Mouse (Mus musculus): Measurements from ENCODE around the gene Olfr1357. TPM values are rescaled to one million over a fixed set of nuclear protein-coding genes. Genes with fewer than 3 reads are reported as not detected.

The Olfr1357 gene
- total RNA-seq, 2 experiments from 2014 or later: not detected

DNA sequence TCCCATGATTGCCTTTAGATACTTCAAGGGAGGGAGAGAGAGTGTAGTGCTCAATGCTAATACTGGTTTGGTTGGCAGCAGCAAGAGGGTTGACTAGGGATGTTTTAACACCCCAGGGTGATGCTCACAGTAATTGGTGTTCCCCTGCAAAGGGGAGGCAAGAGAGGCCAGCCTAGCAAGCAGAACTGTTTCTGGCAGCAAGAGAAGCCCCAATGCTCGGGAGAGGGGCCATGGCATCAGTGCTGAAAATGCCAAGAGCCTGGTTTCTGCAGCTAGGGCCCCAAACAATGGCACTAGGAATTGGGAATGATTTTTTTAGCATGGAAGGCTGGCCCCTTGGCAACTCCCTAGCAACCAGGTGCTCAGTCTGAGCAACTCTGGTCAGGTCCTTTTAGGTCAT lies 32.9 kb downstream of the Olfr1357 start:
- intact Hi-C loops (cut with DNase I): no loop called here
- no peak for DNase-seq (ENCODE audit: low spot score in 2 of 2)

- no peak for DNase-seq (ENCODE audit: low spot score in 2 of 2)
- intact Hi-C loops (cut with DNase I): no loop called here
Measured at GRCm38 (mm10) chr10:78583939-78584338, 33.9 kb downstream of the Olfr1357 start.

DNA sequence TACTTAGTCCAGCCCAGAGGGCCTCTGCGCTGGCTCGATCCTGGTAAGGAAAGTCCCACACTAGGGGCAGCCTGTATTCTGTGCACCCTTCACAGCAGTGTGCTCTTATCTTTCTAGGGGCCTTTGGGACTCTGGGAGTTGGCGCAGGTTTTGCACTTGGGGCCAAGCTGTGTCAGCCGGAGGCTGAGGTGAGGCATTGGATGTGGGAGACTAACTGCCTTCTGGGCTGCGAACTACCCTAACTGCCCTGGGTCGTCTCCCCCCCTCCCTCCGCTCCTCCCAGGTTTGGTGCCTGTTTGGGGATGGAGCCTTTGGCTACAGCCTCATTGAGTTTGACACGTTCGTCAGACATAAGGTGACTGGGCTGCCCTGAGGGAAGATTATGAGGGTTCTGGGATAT lies 34.5 kb downstream of the Olfr1357 start:
- intact Hi-C loops (cut with DNase I): no loop called here
- DNase-seq (ENCODE audit: low spot score in 2 of 2): no peak

GRCm38 (mm10) chr10:78581121-78581520 lies 36.8 kb downstream of the Olfr1357 start:
- no peak for DNase-seq (ENCODE audit: low spot score in 2 of 2)
- intact Hi-C loops (cut with DNase I): no loop called here

DNA sequence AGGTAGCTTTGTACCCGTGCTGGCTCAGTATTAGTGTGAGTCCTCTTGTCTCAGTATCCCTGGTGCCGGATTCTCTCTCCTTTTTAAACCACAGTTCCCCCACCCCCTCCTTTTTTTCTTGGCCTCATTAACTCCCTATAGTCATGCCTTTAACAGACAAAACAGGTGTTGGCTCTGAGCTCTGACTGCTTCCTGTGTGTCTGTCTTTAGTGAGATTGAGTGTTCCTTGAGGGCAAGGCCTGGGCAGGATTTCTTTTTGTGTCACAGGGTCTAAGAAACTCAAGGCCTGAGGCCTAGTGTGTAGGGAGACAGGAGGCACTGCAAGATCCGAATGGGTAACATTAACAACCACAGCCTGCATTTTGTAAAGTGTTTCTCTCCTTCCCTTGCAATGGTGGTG lies 39.7 kb downstream of the Olfr1357 start:
- DNase-seq (ENCODE audit: low spot score in 2 of 2): no peak
- intact Hi-C loops (cut with DNase I): no loop called here

- intact Hi-C loops (cut with DNase I): no loop called here
- DNase-seq (ENCODE audit: low spot score in 2 of 2): no peak
Measured at GRCm38 (mm10) chr10:78576435-78577184, 41.3 kb downstream of the Olfr1357 start.

GRCm38 (mm10) chr10:78575690-78576089 lies 42.2 kb downstream of the Olfr1357 start:
- peak; percentile 17 to 26 for DNase-seq (ENCODE audit: low spot score in 2 of 2)
- intact Hi-C loops (cut with DNase I): no loop called here

DNA sequence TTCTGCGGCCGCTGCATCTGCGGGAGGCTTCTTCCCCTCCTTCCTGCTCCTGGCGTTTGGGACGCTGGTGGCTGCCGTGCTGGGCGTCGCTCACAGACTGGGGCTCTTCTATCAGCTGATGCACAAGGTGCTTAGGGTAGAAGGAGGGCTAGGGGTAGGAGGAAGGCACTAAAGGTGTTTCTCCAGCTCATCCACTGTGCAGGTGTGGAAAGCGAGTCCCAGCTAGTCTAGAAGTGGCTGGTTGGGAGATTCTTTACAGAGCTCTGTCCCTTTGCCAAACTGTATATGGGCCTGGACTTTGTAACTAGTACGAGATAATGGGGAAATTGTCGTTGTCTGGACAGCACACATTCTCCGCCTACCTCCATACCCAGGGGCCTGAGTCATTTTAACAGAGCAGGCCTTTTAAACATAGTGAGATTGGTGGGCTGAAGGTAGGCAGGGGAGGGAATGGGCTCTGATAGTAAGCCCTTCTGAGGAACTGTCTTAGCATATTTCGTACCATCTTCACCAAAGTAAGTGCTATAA lies 42.7 kb downstream of the Olfr1357 start:
- intact Hi-C loops (cut with DNase I): no loop called here

GRCm38 (mm10) chr10:78574250-78575104 lies 43.4 kb downstream of the Olfr1357 start, which contains the start of gene Ilvbl:
Gene Ilvbl (plus strand): TSS chr10:78574346.
- DNase-seq (ENCODE audit: low spot score in 2 of 2): peak; percentile 94 to 95
- intact Hi-C loops (cut with DNase I): loop anchor here (5.0 kb wide), 1 partner anchor 107 kb away; no protein-coding TSS in a partner anchor

More for the DNA sequence above, 42.7 kb downstream of the Olfr1357 start:
- DNase-seq (ENCODE audit: low spot score in 2 of 2): no peak

- DNase-seq (ENCODE audit: low spot score in 2 of 2): peak in 1 of 2 experiments; percentile 20
- intact Hi-C loops (cut with DNase I): loop anchor here (5.0 kb wide), 1 partner anchor 106 kb away; no protein-coding TSS in a partner anchor
Measured at GRCm38 (mm10) chr10:78573226-78573625, 44.6 kb downstream of the Olfr1357 start.

DNA sequence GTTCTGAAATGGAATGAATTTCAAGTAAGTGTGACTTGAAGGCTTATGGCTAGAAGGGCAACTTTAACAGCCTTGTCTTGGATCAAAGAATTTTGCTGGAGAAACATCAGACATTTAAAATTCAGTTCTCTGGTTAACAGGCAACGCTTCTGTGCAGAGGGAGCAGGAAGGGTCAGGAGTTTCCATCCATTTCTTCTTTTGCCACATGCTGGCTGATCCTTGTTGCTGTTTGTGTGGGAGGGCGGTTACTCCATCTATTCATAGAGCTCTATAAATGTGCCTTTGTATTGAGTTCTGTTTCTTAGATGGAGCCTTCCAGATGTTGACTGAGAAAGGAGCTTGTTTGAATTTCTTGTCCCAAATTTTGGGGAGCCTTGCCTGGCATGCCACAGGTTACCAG lies 47.0 kb downstream of the Olfr1357 start:
- DNase-seq (ENCODE audit: low spot score in 2 of 2): no peak
- intact Hi-C loops (cut with DNase I): loop anchor here (5.0 kb wide), 1 partner anchor 104 kb away; no protein-coding TSS in a partner anchor

DNA sequence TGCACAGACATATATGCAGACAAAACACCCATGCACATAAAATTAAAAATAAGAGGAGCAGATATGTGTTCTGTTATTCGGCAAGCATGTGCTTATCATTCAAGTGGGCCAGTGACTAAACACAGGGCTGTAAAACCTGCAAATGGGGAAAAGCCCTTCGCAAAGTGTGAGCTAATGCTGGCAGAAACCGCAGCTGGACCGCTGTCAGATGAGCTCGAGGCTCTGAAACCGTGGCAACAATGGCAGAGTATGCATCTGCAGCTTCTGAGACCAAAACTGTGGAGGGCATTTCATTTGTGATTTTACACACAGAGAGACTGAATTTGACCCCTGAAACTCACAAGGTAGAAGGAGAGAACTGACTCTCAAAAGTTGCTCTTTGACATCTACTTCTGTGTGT lies 47.5 kb downstream of the Olfr1357 start:
- intact Hi-C loops (cut with DNase I): loop anchor here (5.0 kb wide), 1 partner anchor 103 kb away; no protein-coding TSS in a partner anchor
- DNase-seq (ENCODE audit: low spot score in 2 of 2): no peak

DNA sequence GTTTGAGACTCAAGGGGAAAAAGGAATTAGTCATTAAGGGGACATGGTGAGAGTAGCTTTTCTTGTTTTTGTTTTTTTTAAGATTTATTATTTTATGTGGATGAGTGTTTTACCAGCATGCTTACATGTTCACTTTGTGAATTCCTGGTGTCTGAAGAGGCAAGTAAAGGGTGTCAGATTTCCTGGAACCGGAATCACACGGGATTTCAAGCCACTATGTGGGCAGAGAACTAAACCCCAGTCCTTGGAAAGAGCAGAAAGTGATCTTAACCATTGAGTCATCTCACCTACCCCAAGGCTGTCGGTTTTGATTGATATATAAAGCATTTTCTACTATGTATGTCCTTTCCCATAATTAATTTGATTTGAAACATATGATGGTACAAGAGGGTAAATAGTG lies 48.2 kb downstream of the Olfr1357 start:
- DNase-seq (ENCODE audit: low spot score in 2 of 2): no peak
- intact Hi-C loops (cut with DNase I): loop anchor here (5.0 kb wide), 1 partner anchor 102 kb away; no protein-coding TSS in a partner anchor

- intact Hi-C loops (cut with DNase I): no loop called here
- no peak for DNase-seq (ENCODE audit: low spot score in 2 of 2)
Measured at GRCm38 (mm10) chr10:78569191-78569590, 48.7 kb downstream of the Olfr1357 start.

DNA sequence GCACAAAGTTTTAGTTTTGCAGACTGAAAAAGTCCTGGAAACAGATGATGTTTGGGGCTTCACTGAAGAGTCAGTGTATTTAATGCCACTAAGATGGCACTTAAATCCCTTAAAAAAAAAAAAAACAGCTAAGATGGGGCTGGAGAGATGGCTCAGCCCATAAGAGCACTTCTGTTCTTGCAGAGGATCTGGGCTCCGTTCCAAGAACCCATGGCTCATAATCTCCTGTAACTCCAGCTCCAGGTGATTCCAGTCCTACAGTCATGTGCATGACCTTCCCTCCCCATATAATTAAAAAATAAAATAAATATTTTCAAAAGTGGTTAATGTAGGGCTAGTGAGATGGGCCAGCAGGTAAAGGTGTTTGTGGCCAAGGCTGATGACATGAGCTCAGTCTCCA lies 52.8 kb downstream of the Olfr1357 start:
- no peak for DNase-seq (ENCODE audit: low spot score in 2 of 2)
- intact Hi-C loops (cut with DNase I): no loop called here

Other genes with a start within 250 kb of the Olfr1357 start
- gene Rrp1, start 205.0 kb downstream of the Olfr1357 start, total RNA-seq (2021): 100 to 1,000 TPM; 355 to 365 TPM
- 10 to 100 TPM; 35.9 to 39.2 TPM for gene Cstb, start 192.4 kb downstream of the Olfr1357 start, total RNA-seq (2021)
- gene Pdxk, start 153.1 kb downstream of the Olfr1357 start, total RNA-seq (2021): 10 to 100 TPM; 92.2 to 92.3 TPM
- not detected for gene Olfr1358, start 100.6 kb downstream of the Olfr1357 start, total RNA-seq (2021)
- 10 to 100 TPM; 18.2 to 27.4 TPM for gene Ilvbl, start 43.7 kb downstream of the Olfr1357 start, total RNA-seq (2021)
- gene Syde1, start 26.1 kb downstream of the Olfr1357 start, total RNA-seq (2021): 1 to 10 TPM; 3.6 to 5.1 TPM
- not detected for gene Casp14, start 100.2 kb upstream of the Olfr1357 start, total RNA-seq (2021)
- gene Ccdc105, start 135.0 kb upstream of the Olfr1357 start, total RNA-seq (2021): under 1 TPM; 0.46 to 0.51 TPM
- gene Slc1a6, start 162.4 kb upstream of the Olfr1357 start, total RNA-seq (2021): 10 to 100 TPM; 13.2 to 13.4 TPM
- not detected for gene Olfr1356, start 234.1 kb upstream of the Olfr1357 start, total RNA-seq (2021)